Mouse (Mus musculus) G1E-ER4 (cell line): Measurements from ENCODE around the gene Vwa3a. TPM values are rescaled to one million over a fixed set of nuclear protein-coding genes. Genes with fewer than 3 reads are reported as not detected.

Experiments
- GATA1 ChIP-seq: IDR thresholded peaks from one replicate; pipeline ENCODE4 v1.8.0; 2012; ENCODE audit warnings: low read length, inconsistent platforms
- polyA plus RNA-seq: library from polyadenylated mRNA; stranded (reverse); fragments of >175 nt; gene quantifications from 2 replicates; pipeline ENCODE4 v1.2.3, GENCODE M21; 2012

The Vwa3a gene
- polyA plus RNA-seq, 1 experiment, result not detected

GRCm38 (mm10) chr7:120848831-120849512 is 109.9 kb downstream of the Vwa3a start:
- no peak for TF ChIP-seq GATA1

GRCm38 (mm10) chr7:120850165-120850564 is 111.0 kb downstream of the Vwa3a start:
- TF ChIP-seq GATA1, result no peak

Other genes with a start within 250 kb of the Vwa3a start
- 10.0 and 10.9 TPM in 2 replicates for gene Uqcrc2, start 104.1 kb upstream of the Vwa3a start, polyA plus RNA-seq
- not detected in 2 replicates for gene Pdzd9, start 69.0 kb upstream of the Vwa3a start, polyA plus RNA-seq
- 34.5 and 46.2 TPM in 2 replicates for gene Mosmo, start 61.7 kb upstream of the Vwa3a start, polyA plus RNA-seq
- not detected in 2 replicates for gene Gm5737, start 73.0 kb downstream of the Vwa3a start, polyA plus RNA-seq
- gene Eef2k, start 103.5 kb downstream of the Vwa3a start, polyA plus RNA-seq, result 96.0 and 102 TPM in 2 replicates
- 34.0 and 36.9 TPM in 2 replicates for gene Polr3e, start 178.4 kb downstream of the Vwa3a start, polyA plus RNA-seq
- 12.0 and 16.6 TPM in 2 replicates for gene Cdr2, start 243.0 kb downstream of the Vwa3a start, polyA plus RNA-seq
- gene Mfsd13b, start 243.2 kb downstream of the Vwa3a start, polyA plus RNA-seq, result not detected in 2 replicates